Mouse (Mus musculus) kidney, adult 2 months (tissue): ENCODE data around the gene Mettl7a1.

ENCODE experiments used
- CTCF ChIP-seq: fragments of 200-500 bp; conservative IDR thresholded peaks from 2 replicates; pipeline ENCODE4 v1.5.1; 2011; ENCODE audit warnings: low read depth, mild to moderate bottlenecking, control low read depth, low read length, moderate library complexity, mixed read lengths; ENCODE audit not compliant: insufficient read depth, insufficient read length
- POLR2A ChIP-seq: fragments of 200-500 bp; IDR thresholded peaks from one replicate; pipeline ENCODE4 v1.6.1; 2011; ENCODE audit warnings: low read depth, low read length, control low read depth

DNA sequence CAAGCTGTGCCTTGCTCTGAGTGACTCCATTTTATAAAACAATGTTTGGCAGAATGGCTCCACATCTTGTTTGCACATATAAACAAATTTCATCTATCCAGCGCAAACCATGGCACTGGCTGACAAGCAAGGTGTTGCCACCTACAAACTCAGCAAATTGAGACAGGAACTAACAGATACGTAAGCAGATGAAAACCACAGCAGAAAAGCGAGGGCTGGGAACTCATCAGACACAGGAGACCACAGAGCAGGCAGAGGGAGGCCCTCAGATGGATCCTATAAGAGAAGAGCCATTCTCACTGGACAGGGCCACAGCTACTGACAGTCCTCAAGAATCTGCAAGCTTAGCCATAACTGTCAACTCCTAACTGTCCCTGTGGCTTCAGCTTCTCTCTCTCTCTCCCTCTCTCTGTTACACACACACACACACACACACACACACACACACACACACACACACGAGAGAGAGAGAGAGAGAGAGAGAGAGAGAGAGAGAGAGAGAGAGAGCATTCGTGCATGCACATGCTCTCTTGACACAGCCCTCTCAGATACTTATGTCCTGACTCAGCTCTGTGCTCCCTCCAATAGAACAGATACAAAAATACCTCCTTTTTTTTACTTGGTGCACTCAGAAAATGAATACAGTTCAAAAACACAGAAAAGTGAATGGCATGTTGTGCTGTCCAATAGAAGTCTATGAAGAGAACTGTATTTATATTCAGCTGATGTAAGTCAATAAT, 38.2 kb upstream of the Mettl7a1 start:
- no peak for TF ChIP-seq CTCF
- TF ChIP-seq POLR2A: no peak
